Mouse (Mus musculus) brown adipose tissue, adult 24 weeks (tissue): ENCODE results near the gene Atxn1l. TPM values are rescaled to one million over a fixed set of nuclear protein-coding genes. Genes with fewer than 3 reads are reported as not detected.
"Not testable (repeated sequence)": the region's sequence is repeated elsewhere in the genome, so short reads cannot be mapped to it uniquely, and the experiment has no call there.

Experiments
- H3K27ac ChIP-seq: fragments of 200-500 bp; replicated peaks from 2 replicates; pipeline ENCODE4 v1.5.1; 2012; ENCODE audit warnings: low read depth, mild to moderate bottlenecking, low read length
- H3K4me1 ChIP-seq: fragments of 200-500 bp; 2 replicates; pipeline ENCODE4 v1.6.1; 2012; ENCODE audit warnings: low read length, mixed read lengths; ENCODE audit not compliant: control insufficient read depth, insufficient read depth, insufficient read length
- H3K4me3 ChIP-seq: fragments of 200-500 bp; 2 replicates; pipeline ENCODE4 v1.5.1; 2012; ENCODE audit warnings: low read depth, mild to moderate bottlenecking, low read length, moderate library complexity; ENCODE audit not compliant: insufficient read depth
- polyA plus RNA-seq: library from polyadenylated mRNA; stranded (reverse); fragments of >200 nt; gene quantifications from 2 replicates; pipeline ENCODE4 v1.2.4, GENCODE M21; 2012; ENCODE audit not compliant: missing spikeins, insufficient read depth, insufficient read length

Atxn1l gene
- 13.2 and 13.9 TPM in 2 replicates for polyA plus RNA-seq

GRCm38 (mm10) chr8:109737237-109738048 lies at the start of gene Atxn1l:
Gene Atxn1l, minus strand, starts transcription at chr8:109737739.
- H3K4me3 ChIP-seq: peak within 1 kb of the TSS; percentile 97
- H3K4me1 ChIP-seq: no peaks in the 10 kb centered on the region
- H3K27ac ChIP-seq: peak within 1 kb of the TSS; percentile 35

GRCm38 (mm10) chr8:109780548-109780947 lies 43.0 kb upstream of the Atxn1l start:
- 0 out of 2 replicates have a peak overlapping the region, but pooled peaks have one; percentile 21 for H3K4me3 ChIP-seq

DNA sequence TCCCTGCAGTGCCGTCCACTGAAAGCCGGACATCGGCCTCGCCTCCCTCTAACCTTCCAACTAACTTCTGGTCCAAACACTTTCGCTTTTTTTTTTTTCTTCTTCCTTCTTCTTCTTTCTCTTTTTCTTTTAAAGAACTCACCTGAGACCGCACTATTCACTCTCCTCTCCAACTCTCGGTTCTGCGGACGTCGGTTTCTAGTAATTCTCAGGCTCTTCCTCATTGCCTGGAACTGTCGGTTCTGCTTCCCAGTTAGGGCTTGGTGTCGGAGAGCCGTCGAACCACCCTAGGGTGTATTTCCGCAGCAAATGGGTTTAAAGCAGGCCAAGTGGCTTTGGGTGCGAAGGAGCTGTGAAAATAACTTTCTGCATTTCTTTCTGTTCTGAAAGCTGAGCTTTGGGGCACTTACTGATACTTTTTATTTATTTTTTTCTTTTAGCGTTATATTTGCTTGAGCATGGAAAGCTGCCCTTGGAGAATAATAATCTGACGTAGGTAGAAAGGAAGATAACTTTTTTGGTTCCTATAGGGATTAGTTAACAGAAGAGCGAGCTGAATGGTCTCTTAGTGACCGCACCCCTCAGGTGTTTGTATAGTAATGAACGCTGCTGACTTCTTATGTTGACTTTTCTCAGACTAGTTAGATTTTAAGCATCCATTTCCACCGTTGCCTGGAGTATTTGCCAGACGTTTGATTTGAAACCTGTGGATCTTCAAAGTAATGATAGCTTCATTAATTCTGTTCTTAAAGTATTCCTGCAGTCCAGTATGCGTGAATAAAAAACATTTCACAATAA lies 42.1 kb upstream of the Atxn1l start:
- no peaks in the 10 kb centered on the region; the same call in 1 of the 2 replicates for H3K4me1 ChIP-seq
- peak overlapping the region; percentile 91 for H3K4me3 ChIP-seq
- H3K27ac ChIP-seq: peak overlapping the region; percentile 89

More at GRCm38 (mm10) chr8:109780548-109780947, 43.0 kb upstream of the Atxn1l start:
- Histone ChIP-seq H3K4me1 (no peaks in the 10 kb centered on the region; the same call in 1 of the 2 replicates), H3K27ac (no peak overlapping the region)

DNA sequence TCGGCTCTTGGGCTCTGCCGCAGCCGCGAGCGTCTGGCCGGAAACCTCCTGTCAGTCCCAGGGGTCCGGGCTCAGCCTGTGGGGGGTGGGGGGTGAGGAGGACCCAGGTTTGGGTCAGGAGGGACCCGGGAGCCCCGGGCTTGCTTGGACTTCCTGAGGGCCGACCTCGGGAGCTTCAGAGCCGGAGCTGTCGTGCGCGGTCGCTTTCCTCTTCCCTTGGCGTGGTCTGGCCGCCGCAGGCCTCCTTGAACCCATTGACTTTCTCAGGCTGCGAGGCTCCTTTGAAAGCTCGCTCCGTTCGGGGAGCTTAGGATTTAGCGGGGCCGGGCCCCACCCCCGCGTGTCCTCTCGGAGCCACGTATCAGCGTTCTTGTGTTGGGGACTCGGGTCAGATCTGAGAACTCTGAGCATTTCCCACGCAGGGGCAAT lies 41.5 kb upstream of the Atxn1l start:
- peak overlapping the region; percentile 91 for H3K4me3 ChIP-seq
- H3K4me1 ChIP-seq: no peaks in the 10 kb centered on the region
- H3K27ac ChIP-seq: peak overlapping the region; percentile 89

DNA sequence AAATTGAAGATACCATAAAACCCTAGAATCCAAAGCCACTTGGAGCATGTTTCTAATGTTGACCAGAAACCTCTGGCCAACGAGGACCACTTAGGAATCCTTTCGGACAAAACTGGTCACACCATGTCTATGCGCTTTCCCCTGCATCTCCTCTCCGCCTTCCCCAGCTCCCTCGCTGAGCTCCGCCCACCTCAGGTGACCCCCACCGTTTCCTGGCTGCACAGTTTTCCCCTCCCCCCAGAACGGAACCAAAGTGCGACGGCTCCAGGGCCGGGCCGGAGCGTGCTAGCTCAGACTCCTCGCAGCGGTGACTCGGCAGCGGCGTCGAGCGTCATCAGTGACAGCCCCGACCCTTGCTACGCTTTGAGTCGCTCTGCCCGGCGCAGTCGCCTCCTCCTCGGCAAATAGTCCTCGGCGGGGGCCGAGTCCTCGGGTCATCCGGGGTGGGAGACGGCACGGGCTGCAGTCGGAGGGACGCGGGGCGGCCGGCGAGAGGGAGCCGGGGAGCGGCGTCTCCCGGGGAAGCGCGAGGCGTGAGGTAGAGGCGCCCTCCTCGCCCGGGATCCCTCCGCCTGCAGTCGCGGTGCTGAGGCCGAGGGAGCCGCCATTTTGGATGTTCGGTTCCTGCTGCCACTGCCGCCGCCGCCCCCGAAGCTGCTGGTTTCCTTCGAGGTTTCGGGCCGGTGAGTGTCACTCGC lies 40.9 kb upstream of the Atxn1l start, which contains the start of gene Ap1g1:
Gene Ap1g1, plus strand, starts transcription at position 275 of the 698 bp plus-strand sequence.
- Histone ChIP-seq H3K4me1 (no peaks in the 10 kb centered on the region), H3K4me3 (peak within 1 kb of the TSS; percentile 91)

GRCm38 (mm10) chr8:109777851-109778250 lies 40.3 kb upstream of the Atxn1l start:
- Histone ChIP-seq H3K27ac (no peak overlapping the region), H3K4me1 (no peaks in the 10 kb centered on the region), H3K4me3 (peak overlapping the region; percentile 91)

More for the DNA sequence above, 40.9 kb upstream of the Atxn1l start, which contains the start of gene Ap1g1:
- peak within 1 kb of the TSS; percentile 89 for H3K27ac ChIP-seq

- no peaks in the 10 kb centered on the region for H3K4me1 ChIP-seq
- no peak overlapping the region for H3K27ac ChIP-seq
- H3K4me3 ChIP-seq: no peak overlapping the region
These were observed 35.6 kb upstream of the Atxn1l start for GRCm38 (mm10) chr8:109773154-109773553.

DNA sequence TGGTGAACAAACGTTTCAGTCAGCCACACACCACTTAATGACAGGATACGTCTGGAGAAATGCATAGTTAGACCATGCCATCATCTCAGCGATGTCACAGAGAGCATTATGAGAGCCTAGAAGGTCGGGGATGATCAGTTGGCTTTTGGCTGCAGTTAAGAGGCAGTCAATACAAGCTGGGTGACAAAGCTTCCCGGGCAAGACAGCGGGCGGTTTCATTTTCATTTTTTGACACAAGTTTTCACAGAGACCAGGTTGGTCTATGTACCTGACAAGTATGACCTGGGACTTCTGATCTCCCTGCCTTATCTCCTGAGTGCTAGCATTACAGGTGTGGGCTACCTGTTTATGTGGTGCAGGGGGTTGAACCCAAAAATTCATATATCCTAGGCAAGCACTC lies 28.5 kb upstream of the Atxn1l start:
- no peak overlapping the region for H3K27ac ChIP-seq
- no peak overlapping the region for H3K4me3 ChIP-seq
- H3K4me1 ChIP-seq: no peaks in the 10 kb centered on the region

DNA sequence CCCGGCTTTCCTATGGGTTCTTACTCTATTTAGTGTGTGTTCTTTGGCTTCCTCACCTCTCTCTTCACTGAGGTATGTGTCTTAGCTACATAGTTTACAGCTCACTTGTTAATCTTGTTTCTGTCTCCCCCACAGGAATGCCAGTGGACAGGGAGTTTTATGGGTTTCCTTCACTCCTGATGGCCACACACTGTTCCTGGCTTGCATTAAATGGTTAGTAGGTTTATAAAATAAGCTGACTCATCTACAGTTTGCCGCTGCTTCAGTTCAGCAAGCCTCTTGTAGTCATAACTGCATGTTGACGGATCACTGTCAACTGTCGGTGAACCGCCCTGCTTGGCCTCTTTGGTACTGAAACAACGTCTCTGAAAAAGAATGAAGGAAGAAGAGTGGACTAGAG lies 26.5 kb upstream of the Atxn1l start:
- Histone ChIP-seq H3K4me1 (no peaks in the 10 kb centered on the region), H3K27ac (no peak overlapping the region), H3K4me3 (no peak overlapping the region)

DNA sequence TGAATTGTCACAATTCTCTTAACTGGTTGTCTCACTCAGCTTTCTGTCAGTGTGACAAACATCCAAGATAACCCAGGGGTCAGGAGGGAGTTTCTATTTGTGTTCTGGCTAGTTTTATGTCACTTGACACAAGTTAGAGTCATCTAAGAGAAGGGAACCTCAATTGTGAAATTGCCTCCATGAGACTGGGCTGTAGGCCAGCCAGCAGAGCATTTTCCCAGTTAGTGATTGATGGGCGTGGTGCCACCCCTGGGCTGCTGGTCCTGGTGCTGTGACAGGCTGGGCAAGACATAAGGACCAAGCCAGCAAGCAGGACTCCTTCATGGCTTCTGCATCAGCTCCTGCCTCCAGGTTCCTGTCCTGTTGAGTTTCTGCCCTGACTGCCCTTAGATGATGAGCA lies 22.7 kb upstream of the Atxn1l start:
- Histone ChIP-seq H3K4me3 (no peak overlapping the region), H3K27ac (no peak overlapping the region), H3K4me1 (no peaks in the 10 kb centered on the region)

DNA sequence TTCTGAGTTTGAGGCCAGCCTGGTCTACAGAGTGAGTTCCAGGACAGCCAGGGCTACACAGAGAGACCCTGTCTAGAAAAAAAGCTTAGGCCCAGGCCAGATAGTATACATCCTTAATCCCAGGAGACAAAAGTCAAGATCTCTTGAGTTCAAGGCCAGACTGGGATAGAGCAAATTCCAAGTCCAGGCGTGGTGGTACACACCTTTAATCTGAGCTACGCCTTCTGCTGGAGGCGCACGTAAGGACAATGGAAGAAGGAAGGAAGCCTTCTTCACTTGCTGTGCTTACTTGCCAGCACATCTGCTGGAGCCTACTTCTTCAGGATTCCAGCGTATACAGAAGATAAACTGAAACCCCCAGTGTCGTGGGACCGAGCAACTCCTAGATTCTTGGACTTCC lies 21.9 kb upstream of the Atxn1l start:
- Histone ChIP-seq H3K4me1 (no peaks in the 10 kb centered on the region), H3K27ac (no peak overlapping the region), H3K4me3 (no peak overlapping the region)

DNA sequence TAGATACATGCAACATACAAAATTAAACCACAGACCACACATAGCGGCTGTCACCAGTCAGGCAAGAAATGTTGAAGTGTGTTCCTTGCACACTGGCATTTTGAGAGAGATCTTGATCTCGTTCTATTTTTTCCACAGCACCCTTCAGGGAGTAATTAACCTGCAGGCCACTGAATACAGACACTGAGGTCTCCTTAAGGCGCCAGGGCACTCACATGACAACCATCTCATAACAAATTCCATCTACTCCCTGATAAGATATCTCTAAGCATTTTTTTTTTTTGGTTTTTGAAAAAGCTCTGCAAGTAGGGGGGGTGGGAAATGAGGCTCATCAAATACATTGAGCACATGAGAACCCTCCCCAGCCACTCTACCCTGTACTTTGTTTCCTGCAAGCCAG lies 19.3 kb upstream of the Atxn1l start:
- H3K4me1 ChIP-seq: no peaks in the 10 kb centered on the region
- no peak overlapping the region for H3K4me3 ChIP-seq
- H3K27ac ChIP-seq: no peak overlapping the region

- H3K4me3 ChIP-seq, H3K27ac ChIP-seq, H3K4me1 ChIP-seq: not testable (repeated sequence)
These were observed 18.0 kb upstream of the Atxn1l start for GRCm38 (mm10) chr8:109755554-109755953.

DNA sequence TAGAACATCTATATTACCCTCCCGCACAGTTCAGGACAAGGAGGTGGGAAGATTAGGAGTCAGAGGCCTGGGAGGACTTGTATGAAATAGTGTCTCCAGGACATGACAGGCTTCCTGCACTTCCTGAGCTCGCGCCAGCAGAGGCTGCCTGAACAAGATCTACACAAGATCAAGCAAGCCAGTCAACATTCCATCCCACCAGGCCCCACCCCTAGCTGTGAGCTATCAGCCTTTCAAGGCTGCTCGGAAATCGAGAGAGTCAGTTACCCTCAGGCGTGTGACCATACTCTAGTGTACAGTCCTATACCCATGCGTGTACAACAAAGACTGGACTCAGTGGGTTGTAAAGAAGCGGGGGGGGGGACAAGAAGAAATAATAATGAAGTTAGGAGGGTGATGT lies 17.2 kb upstream of the Atxn1l start:
- no peaks in the 10 kb centered on the region for H3K4me1 ChIP-seq
- H3K27ac ChIP-seq: no peak overlapping the region
- no peak overlapping the region for H3K4me3 ChIP-seq
